Mouse (Mus musculus): ENCODE data around the gene Srrm3. TPM values are rescaled to one million over a fixed set of nuclear protein-coding genes. Genes with fewer than 3 reads are reported as not detected.
A peak's percentile ranks its signal among the peaks of the same experiment; 100 is the strongest.

The Srrm3 gene
- polyA plus RNA-seq, 1 experiment from 2014 or later: 25.5 TPM

DNA sequence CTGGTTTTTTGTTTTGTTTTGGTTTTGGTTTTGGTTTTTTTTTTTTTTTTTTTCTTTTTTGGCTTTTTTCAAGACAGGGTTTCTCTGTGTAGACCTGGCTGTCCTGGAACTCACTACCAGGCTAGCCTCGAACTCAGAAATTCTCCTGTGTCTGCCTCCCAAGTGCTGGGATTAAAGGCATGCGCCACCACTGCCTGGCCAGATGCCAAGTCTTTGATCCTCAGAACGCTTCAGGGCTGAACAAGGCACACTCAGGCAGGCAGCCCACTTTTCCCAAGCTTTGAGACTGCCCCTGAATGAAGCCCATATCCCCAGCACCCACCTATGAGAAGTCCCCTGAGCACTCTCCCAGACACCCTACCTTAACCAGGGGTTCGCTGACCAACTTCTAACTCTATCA, 93.1 kb downstream of the Srrm3 start:
- Histone ChIP-seq H3K9ac (ENCODE audit: low read length) (no peak overlapping the region), H3K4me2 (ENCODE audit: low read depth) (no peak overlapping the region), H3K4me3 (ENCODE audit: low read depth, low read length) (no peak overlapping the region), H3K27ac (ENCODE audit: low read depth, low read length) (no peak overlapping the region), H3K27me3 (ENCODE audit: control insufficient read depth, insufficient read depth, low read length) (no peaks in the 10 kb centered on the region), H3K9me3 (ENCODE audit: control insufficient read depth, low read length) (no peaks in the 10 kb centered on the region), H3K36me3 (ENCODE audit: control insufficient read depth, insufficient read depth, low read length) (no peaks in the 10 kb centered on the region), H3K4me1 (ENCODE audit: control insufficient read depth, insufficient read depth, low read length) (no peaks in the 10 kb centered on the region)
- DNase-seq (ENCODE audit: low spot score): peak; percentile 6
- no peak for ATAC-seq (ENCODE audit: insufficient read depth, low FRiP score, low TSS enrichment)
- 65% methylated on average over 4 of the region's 4 CpGs for WGBS

DNA sequence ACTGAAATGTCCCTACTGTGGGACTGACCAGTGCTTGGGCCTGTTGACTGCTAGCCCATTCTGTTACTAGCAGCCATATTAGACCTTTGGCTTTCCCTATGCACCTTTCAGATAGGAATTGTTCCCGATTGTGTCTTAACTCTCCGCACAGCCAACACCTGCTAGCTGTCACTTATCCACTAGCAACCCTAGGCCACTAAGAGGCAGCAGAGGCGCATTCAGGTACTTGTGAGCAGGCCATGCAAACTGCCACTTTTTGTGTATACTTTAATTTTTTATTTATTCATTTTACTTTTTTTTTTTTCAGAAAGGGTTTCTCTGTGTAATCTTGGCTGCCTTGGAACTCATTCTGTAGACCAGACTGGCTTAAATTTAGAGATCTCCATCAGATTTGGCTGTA, 94.0 kb downstream of the Srrm3 start:
- Histone ChIP-seq H3K36me3 (ENCODE audit: control insufficient read depth, insufficient read depth, low read length) (no peaks in the 10 kb centered on the region), H3K4me2 (ENCODE audit: low read depth) (no peak overlapping the region), H3K9me3 (ENCODE audit: control insufficient read depth, low read length) (no peaks in the 10 kb centered on the region), H3K9ac (ENCODE audit: low read length) (no peak overlapping the region), H3K27me3 (ENCODE audit: control insufficient read depth, insufficient read depth, low read length) (no peaks in the 10 kb centered on the region), H3K4me1 (ENCODE audit: control insufficient read depth, insufficient read depth, low read length) (no peaks in the 10 kb centered on the region), H3K4me3 (ENCODE audit: low read depth, low read length) (no peak overlapping the region), H3K27ac (ENCODE audit: low read depth, low read length) (no peak overlapping the region)
- ATAC-seq (ENCODE audit: insufficient read depth, low FRiP score, low TSS enrichment): no peak
- WGBS: 72% methylated on average over 3 of the region's 3 CpGs
- no peak for DNase-seq (ENCODE audit: low spot score)

DNA sequence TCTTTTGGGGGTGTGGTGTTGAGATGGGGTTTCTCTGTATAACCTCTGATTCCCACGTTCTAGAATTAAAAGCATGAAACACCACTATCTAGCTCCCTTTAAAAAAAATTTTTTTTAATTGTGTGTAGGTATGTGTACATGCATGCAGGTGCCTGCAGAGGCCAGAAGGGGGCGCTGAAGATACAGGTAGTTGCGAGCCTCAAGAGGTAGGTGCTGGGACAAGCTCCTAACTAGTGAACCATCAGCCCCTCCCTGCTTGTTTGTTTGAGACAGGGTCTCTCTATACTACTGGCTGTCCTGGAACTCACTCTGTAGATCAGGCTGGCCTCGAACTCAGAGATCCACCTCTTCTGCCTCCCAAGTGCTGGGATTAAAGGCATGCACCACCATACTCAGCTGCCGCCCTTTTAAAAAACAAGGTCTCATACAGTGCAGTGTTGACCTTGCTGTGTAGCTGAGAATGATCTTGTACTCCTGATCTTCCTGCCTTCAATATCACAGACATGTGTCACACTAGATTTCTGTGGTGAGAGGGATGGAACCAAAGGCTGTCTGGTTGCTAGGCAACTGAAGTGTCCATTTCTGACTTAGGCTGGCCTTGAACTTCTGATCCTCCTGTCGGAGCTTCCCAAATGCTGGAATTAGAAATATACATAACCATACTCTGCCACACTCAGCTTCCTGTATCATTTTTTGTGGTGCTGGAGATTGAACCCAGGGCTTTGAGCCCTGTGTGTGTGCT, 94.8 kb downstream of the Srrm3 start:
- Histone ChIP-seq H3K9ac (ENCODE audit: low read length) (no peak overlapping the region), H3K9me3 (ENCODE audit: control insufficient read depth, low read length) (no peaks in the 10 kb centered on the region), H3K4me3 (ENCODE audit: low read depth, low read length) (no peak overlapping the region), H3K4me1 (ENCODE audit: control insufficient read depth, insufficient read depth, low read length) (no peaks in the 10 kb centered on the region), H3K27ac (ENCODE audit: low read depth, low read length) (no peak overlapping the region), H3K36me3 (ENCODE audit: control insufficient read depth, insufficient read depth, low read length) (no peaks in the 10 kb centered on the region), H3K27me3 (ENCODE audit: control insufficient read depth, insufficient read depth, low read length) (no peaks in the 10 kb centered on the region), H3K4me2 (ENCODE audit: low read depth) (no peak overlapping the region)
- WGBS: 63% methylated on average over 6 of the region's 6 CpGs
- ATAC-seq (ENCODE audit: insufficient read depth, low FRiP score, low TSS enrichment) (no peak), DNase-seq (ENCODE audit: low spot score) (no peak)

DNA sequence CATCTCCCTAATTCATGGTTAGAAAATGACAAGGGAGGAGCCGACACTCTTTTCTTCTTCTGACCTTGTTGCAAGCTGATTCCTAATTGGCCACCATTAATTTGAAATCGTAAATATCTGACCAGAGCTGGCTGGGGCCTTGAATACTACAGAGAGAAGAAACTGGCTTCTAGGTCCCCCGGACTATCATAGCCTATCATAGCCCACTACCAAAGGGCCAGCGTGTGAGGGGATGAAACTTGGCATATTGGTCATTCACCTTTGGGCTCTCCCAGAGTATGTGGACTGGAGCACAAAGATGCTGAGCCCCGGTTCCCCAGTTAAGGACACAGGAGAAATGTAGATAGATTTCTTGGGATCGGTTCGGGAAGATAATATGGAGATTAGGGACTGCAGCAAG, 96.4 kb downstream of the Srrm3 start:
- no peaks in the 10 kb centered on the region for H3K27me3 ChIP-seq (ENCODE audit: control insufficient read depth, insufficient read depth, low read length)
- peak overlapping the region; percentile 19 for H3K4me3 ChIP-seq (ENCODE audit: low read depth, low read length)
- H3K4me2 ChIP-seq (ENCODE audit: low read depth): peak overlapping the region; percentile 52
- DNase-seq (ENCODE audit: low spot score) (no peak), ATAC-seq (ENCODE audit: insufficient read depth, low FRiP score, low TSS enrichment) (no peak; the same call in 1 of the 2 replicates)
- H3K27ac ChIP-seq (ENCODE audit: low read depth, low read length): peak overlapping the region; percentile 67
- WGBS: 32% methylated on average over 7 of the region's 7 CpGs
- peaks cover 3% of the 10 kb centered on the region; the same call in 1 of the 2 replicates for H3K36me3 ChIP-seq (ENCODE audit: control insufficient read depth, insufficient read depth, low read length)
- no peaks in the 10 kb centered on the region for H3K4me1 ChIP-seq (ENCODE audit: control insufficient read depth, insufficient read depth, low read length)
- H3K9me3 ChIP-seq (ENCODE audit: control insufficient read depth, low read length): no peaks in the 10 kb centered on the region
- peak overlapping the region; percentile 40 for H3K9ac ChIP-seq (ENCODE audit: low read length)

DNA sequence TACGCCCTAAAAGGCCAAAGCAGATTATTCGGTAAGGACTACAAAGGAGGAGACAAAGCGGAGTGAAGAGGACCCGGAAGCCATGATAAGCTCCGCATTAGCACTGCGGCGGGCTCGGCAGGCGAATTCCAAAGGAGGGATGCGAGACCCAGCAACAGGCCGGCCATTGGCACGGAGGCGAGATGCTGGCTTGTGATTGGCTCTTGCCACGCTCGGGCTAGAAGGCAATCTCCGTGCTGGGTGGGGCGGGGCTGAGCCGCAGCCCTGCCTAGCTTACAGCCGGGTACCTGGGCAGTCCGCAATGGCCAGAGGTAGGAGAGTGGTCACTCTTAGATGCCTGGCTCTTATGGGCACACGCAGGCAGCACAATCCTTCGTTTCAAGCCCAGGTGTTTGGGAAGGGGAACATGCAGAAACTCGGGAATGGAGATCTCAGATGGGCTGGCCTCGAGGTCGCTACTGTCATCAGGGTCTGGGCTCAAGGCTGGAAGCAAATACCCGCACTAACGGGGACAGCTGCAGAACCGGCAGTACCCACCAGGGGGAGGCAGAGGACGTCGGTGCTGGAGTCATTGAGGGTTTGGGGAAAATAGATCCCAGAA, 97.0 kb downstream of the Srrm3 start:
- DNase-seq (ENCODE audit: low spot score): peak; percentile 93
- 0% methylated on average over 30 of the region's 30 CpGs for WGBS
- H3K4me3 ChIP-seq (ENCODE audit: low read depth, low read length): peak overlapping the region; percentile 26
- no peaks in the 10 kb centered on the region for H3K27me3 ChIP-seq (ENCODE audit: control insufficient read depth, insufficient read depth, low read length)
- H3K27ac ChIP-seq (ENCODE audit: low read depth, low read length): peak overlapping the region; percentile 67
- H3K4me2 ChIP-seq (ENCODE audit: low read depth): peak overlapping the region; percentile 52
- H3K9ac ChIP-seq (ENCODE audit: low read length): peak overlapping the region; percentile 47
- H3K9me3 ChIP-seq (ENCODE audit: control insufficient read depth, low read length): no peaks in the 10 kb centered on the region
- no peaks in the 10 kb centered on the region for H3K4me1 ChIP-seq (ENCODE audit: control insufficient read depth, insufficient read depth, low read length)
- peak; percentile 97 for ATAC-seq (ENCODE audit: insufficient read depth, low FRiP score, low TSS enrichment)
- peaks cover 3% of the 10 kb centered on the region; the same call in 1 of the 2 replicates for H3K36me3 ChIP-seq (ENCODE audit: control insufficient read depth, insufficient read depth, low read length)

DNA sequence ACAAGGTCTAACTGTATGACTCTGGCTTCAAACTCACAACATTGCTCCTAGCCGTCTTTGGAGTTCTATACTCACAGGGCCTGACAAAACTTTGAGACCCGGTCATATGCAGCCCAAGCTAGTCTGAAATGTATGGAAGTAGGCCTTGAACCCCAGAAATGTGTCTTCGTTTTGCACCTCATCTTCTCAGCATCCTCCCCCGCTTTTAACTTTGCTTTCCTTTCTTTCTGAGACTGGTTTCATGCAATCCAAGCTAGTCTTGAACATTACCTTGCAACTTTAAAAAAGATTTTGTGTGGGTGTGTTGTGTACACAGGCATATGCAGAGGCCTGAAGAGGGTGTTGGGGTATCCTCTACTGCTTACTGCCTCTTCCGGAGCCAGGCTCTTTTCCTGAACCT, 97.6 kb downstream of the Srrm3 start:
- Histone ChIP-seq H3K4me3 (ENCODE audit: low read depth, low read length) (no peak overlapping the region), H3K9me3 (ENCODE audit: control insufficient read depth, low read length) (no peaks in the 10 kb centered on the region), H3K27ac (ENCODE audit: low read depth, low read length) (0 out of 2 replicates have a peak overlapping the region, but pooled peaks have one; percentile 67)

DNA sequence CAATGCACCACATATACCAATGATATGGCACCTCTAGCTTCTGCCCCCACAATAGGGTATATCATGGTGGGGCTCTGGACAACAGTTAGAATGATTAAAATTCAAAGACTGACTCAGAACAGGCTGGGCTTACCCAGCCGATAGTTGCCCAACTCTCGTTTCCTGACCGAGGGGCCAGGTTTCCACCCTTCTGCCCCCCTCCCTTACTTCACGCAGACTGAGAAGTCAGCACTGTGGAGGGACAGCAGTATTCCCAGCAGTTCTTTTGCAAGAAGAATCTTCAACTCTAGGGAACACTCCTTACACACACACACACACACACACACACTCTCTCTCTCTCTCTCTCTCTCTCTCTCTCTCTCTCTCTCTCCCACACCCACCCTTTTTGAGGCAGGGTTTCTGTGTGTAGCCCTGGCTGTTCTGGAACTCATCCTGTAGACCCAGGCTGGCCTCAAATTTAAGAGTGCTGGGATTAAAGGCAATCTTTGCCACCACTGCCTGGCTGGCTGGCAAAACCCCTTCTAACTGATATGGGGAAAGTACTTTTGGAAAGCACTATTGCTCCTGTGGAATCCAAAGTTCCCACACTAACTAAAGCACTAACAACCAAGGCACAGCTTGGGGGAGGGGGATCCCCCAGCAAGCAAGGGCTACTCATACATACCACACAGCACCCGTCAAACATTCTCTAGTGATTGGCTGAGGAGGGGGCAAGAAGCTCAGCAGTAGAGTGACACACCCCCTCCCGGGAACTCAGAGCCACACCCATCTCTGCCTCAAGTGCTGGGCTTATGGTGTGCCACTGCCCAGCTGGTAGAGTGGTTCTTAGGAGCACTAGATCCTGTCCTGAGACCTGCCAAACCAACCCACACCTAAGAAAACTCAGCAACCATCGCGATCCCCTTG, 98.9 kb downstream of the Srrm3 start:
- DNase-seq (ENCODE audit: low spot score): no peak
- H3K36me3 ChIP-seq (ENCODE audit: control insufficient read depth, insufficient read depth, low read length): peaks cover 10% of the 10 kb centered on the region; the same call in 1 of the 2 replicates
- H3K4me3 ChIP-seq (ENCODE audit: low read depth, low read length): no peak overlapping the region

More for the DNA sequence above, 97.6 kb downstream of the Srrm3 start:
- Histone ChIP-seq H3K4me2 (ENCODE audit: low read depth) (peak overlapping the region; percentile 52; the same call in 1 of the 2 replicates), H3K4me1 (ENCODE audit: control insufficient read depth, insufficient read depth, low read length) (no peaks in the 10 kb centered on the region), H3K9ac (ENCODE audit: low read length) (no peak overlapping the region), H3K27me3 (ENCODE audit: control insufficient read depth, insufficient read depth, low read length) (no peaks in the 10 kb centered on the region), H3K36me3 (ENCODE audit: control insufficient read depth, insufficient read depth, low read length) (peaks cover 4% of the 10 kb centered on the region; the same call in 1 of the 2 replicates)
- WGBS: 70% methylated on average over 5 of the region's 5 CpGs
- DNase-seq (ENCODE audit: low spot score) (no peak), ATAC-seq (ENCODE audit: insufficient read depth, low FRiP score, low TSS enrichment) (no peak)

DNA sequence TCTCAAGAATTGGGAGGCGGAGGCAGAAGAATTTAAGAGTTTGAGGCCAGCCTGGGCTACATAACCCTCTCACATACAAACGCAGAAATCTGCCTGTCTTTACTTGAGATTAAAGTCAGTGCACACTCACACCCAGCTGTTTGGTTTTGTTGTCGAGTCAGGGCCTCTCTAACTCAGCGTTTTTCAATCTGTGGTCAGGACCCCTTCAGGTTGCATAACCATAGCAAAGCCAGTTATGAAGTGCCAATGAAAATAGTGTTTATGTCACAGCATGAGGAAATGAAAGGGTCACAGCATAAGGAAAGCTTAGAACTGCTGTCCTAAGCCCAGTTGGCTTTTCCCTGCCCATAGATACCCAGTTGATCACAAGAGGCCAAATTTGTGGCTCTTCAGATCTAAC, 100.2 kb downstream of the Srrm3 start:
- H3K36me3 ChIP-seq (ENCODE audit: control insufficient read depth, insufficient read depth, low read length): peaks cover 17% of the 10 kb centered on the region

More for the DNA sequence above, 98.9 kb downstream of the Srrm3 start:
- no peak overlapping the region for H3K27ac ChIP-seq (ENCODE audit: low read depth, low read length)
- no peak overlapping the region for H3K4me2 ChIP-seq (ENCODE audit: low read depth)
- no peaks in the 10 kb centered on the region for H3K27me3 ChIP-seq (ENCODE audit: control insufficient read depth, insufficient read depth, low read length)
- no peaks in the 10 kb centered on the region for H3K9me3 ChIP-seq (ENCODE audit: control insufficient read depth, low read length)
- no peak for ATAC-seq (ENCODE audit: insufficient read depth, low FRiP score, low TSS enrichment)
- no peaks in the 10 kb centered on the region for H3K4me1 ChIP-seq (ENCODE audit: control insufficient read depth, insufficient read depth, low read length)
- no peak overlapping the region for H3K9ac ChIP-seq (ENCODE audit: low read length)
- WGBS: 78% methylated on average over 8 of the region's 8 CpGs

More for the DNA sequence above, 100.2 kb downstream of the Srrm3 start:
- DNase-seq (ENCODE audit: low spot score): no peak
- H3K4me1 ChIP-seq (ENCODE audit: control insufficient read depth, insufficient read depth, low read length): no peaks in the 10 kb centered on the region
- no peaks in the 10 kb centered on the region for H3K27me3 ChIP-seq (ENCODE audit: control insufficient read depth, insufficient read depth, low read length)
- no peak overlapping the region for H3K27ac ChIP-seq (ENCODE audit: low read depth, low read length)
- no peaks in the 10 kb centered on the region for H3K9me3 ChIP-seq (ENCODE audit: control insufficient read depth, low read length)
- H3K4me3 ChIP-seq (ENCODE audit: low read depth, low read length): no peak overlapping the region
- 90% methylated on average over 4 of the region's 4 CpGs for WGBS
- H3K4me2 ChIP-seq (ENCODE audit: low read depth): no peak overlapping the region
- ATAC-seq (ENCODE audit: insufficient read depth, low FRiP score, low TSS enrichment): no peak
- H3K9ac ChIP-seq (ENCODE audit: low read length): no peak overlapping the region
